Mouse (Mus musculus): ENCODE measurements around the gene Ace. TPM values are rescaled to one million over a fixed set of nuclear protein-coding genes. Genes with fewer than 3 reads are reported as not detected.

Gene Ace
- polyA plus RNA-seq, 1 experiment = 1.3 TPM

DNA sequence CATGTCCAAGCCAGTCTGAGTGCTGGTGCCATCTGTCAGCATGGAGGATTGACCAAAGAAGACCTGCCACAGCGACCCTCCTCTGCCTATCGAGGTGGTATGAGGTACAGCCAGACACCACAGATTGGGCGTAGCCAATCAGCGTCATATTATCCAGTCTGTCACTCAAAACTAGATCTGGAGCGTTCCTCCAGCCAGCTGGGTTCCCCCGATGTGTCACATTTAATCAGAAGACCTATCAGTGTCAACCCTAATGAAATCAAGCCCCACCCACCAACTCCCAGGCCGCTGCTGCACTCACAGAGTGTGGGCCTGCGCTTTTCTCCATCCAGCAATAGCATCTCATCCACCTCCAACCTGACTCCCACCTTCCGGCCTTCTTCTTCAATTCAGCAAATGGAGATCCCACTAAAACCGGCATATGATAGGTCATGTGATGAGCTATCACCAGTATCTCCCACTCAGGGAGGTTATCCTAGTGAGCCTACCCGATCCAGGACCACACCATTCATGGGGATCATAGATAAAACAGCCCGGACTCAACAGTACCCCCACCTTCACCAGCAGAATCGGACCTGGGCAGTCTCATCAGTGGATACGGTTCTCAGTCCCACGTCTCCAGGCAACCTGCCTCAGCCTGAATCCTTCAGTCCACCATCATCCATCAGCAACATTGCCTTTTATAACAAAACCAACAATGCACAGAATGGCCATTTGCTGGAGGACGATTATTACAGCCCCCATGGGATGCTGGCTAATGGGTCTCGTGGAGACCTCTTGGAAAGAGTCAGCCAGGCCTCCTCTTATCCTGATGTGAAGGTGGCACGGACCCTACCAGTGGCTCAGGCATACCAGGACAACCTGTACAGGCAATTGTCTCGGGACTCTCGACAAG is 44.7 kb upstream of the Ace start:
- no peak for TF ChIP-seq TCF3 (IDR thresholded peaks at IDR 0.05; ENCODE audit: insufficient read length, low read depth)
- no peak for TF ChIP-seq POLR2AphosphoS2 (IDR thresholded peaks at IDR 0.05; ENCODE audit: insufficient read length, low read depth)
- no peak for TF ChIP-seq REST (IDR thresholded peaks at IDR 0.05; ENCODE audit: insufficient read depth, insufficient read length)
- TF ChIP-seq MYOG (IDR thresholded peaks at IDR 0.05; ENCODE audit: control insufficient read depth in 1 of 3, insufficient read depth in 1 of 3, insufficient read length in 2 of 3, low read depth in 2 of 3) = no peak
- TF ChIP-seq MAX (IDR thresholded peaks at IDR 0.05; ENCODE audit: low read depth) = no peak
- TF ChIP-seq SRF (IDR thresholded peaks at IDR 0.05; ENCODE audit: control insufficient read depth, insufficient read length, low read depth) = no peak
- no peak for TF ChIP-seq CEBPB (IDR thresholded peaks at IDR 0.05; ENCODE audit: insufficient read depth, poor library complexity, severe bottlenecking)
- no peak for TF ChIP-seq MYOD1 (IDR thresholded peaks at IDR 0.05; ENCODE audit: control insufficient read depth in 1 of 3, insufficient read length in 2 of 3, low read depth in 2 of 3)
- no peak for TF ChIP-seq E2F4 (IDR thresholded peaks at IDR 0.05; ENCODE audit: insufficient read depth)
- TF ChIP-seq USF1 (IDR thresholded peaks at IDR 0.05; ENCODE audit: low read depth) = no peak
- H3K4me3 ChIP-seq = no peak overlapping the region
- peaks cover 19% of the 10 kb centered on the region for H3K36me3 ChIP-seq (ENCODE audit: control insufficient read depth, insufficient read depth)
- H3ac ChIP-seq (ENCODE audit: control insufficient read depth, insufficient read length) = no peak overlapping the region
- no peak overlapping the region for H3K4me2 ChIP-seq (ENCODE audit: low read depth)
- no peaks in the 10 kb centered on the region for H3K79me2 ChIP-seq (ENCODE audit: control insufficient read depth, insufficient read depth)
- no peaks in the 10 kb centered on the region for H3K27me3 ChIP-seq (ENCODE audit: control insufficient read depth, insufficient read depth, insufficient read length)

DNA sequence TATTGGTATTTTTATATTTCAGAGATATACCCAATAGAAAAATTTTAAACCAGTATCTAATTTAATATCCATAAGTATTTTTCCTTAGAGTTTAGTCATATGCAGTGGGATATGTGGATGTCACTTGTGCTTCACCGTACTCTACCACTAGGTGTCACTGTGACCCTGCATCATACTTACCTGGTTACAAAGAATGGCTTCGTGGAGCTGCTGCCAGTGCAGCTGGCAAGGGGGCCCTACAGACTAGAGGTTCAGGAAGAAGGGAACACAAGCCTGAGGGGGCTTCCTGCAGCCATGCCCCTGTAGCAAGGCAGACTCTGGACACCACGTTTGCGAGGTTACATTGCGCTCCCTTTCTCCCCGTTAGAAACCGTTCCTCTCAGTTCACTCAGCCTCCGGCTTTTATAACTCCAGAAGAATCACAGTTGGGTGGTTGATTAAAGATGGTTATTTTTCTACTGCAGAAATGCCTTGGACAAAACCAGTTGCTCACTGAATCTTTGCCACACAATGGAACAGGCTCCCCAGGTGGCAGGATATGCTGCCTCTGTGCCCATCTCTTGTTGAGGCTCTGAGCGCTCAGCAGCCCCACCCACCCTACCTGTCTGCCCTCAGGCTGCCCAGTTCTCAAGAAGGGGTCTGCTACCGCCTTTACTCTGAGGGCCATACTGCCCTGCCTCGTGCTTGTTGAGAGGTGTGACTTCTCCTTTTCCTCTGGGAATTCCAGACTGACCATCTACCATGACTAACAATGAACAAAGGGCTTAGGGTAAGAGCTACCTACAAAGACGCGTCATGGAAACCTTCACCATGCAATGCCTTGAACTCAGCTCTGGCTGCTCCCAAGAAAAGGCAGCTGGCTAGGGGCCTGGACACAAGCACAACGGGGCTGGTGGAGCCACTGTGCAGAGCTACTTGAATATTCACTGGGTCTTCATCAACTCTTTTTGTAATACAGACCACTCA is 40.4 kb upstream of the Ace start:
- H3K4me3 ChIP-seq = no peak overlapping the region
- no peaks in the 10 kb centered on the region for H3K79me2 ChIP-seq (ENCODE audit: control insufficient read depth, insufficient read depth)
- H3K27me3 ChIP-seq (ENCODE audit: control insufficient read depth, insufficient read depth, insufficient read length) = no peaks in the 10 kb centered on the region
- H3ac ChIP-seq (ENCODE audit: control insufficient read depth, insufficient read length) = no peak overlapping the region
- peaks cover 7% of the 10 kb centered on the region for H3K36me3 ChIP-seq (ENCODE audit: control insufficient read depth, insufficient read depth)
- TF ChIP-seq POLR2AphosphoS2 (IDR thresholded peaks at IDR 0.05; ENCODE audit: insufficient read length, low read depth) = peak; percentile 26
- no peak for TF ChIP-seq SRF (IDR thresholded peaks at IDR 0.05; ENCODE audit: control insufficient read depth, insufficient read length, low read depth)
- H3K4me2 ChIP-seq (ENCODE audit: low read depth) = no peak overlapping the region

DNA sequence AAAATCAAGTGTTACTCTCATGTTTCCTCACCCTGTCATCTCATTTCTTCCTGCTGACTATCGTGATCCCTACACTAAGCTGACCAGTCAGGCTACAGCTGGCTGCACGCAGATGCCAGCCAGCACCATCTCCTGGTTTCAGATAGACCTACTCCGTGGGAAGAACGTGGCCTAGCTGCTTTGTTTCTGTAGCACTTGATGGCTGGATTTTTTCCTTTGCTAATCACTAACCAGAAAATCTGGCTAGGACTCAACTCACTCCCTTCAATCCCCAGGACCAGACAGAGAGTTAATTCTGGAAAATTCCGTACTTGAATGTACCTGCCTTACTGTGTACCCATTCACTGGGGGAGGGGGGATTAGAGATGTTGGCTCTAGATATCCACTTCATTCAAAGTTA is 39.6 kb upstream of the Ace start:
- TF ChIP-seq POLR2AphosphoS2 (IDR thresholded peaks at IDR 0.05; ENCODE audit: insufficient read length, low read depth) (peak; percentile 16), TCF3 (IDR thresholded peaks at IDR 0.05; ENCODE audit: insufficient read length, low read depth) (no peak), POLR2A (IDR thresholded peaks at IDR 0.05; ENCODE audit: insufficient read length, low read depth) (no peak)
- no peaks in the 10 kb centered on the region for H3K27me3 ChIP-seq (ENCODE audit: control insufficient read depth, insufficient read depth, insufficient read length)

GRCm38 (mm10) chr11:105931380-105931779 is 36.4 kb upstream of the Ace start:
- H3K79me2 ChIP-seq (ENCODE audit: control insufficient read depth, insufficient read depth) = no peaks in the 10 kb centered on the region
- no peak overlapping the region for H3K4me3 ChIP-seq
- H3K27me3 ChIP-seq (ENCODE audit: control insufficient read depth, insufficient read depth, insufficient read length) = no peaks in the 10 kb centered on the region
- no peak overlapping the region for H3K4me2 ChIP-seq (ENCODE audit: low read depth)
- TF ChIP-seq TCF3 (IDR thresholded peaks at IDR 0.05; ENCODE audit: insufficient read length, low read depth) = no peak
- H3K36me3 ChIP-seq (ENCODE audit: control insufficient read depth, insufficient read depth) = no peaks in the 10 kb centered on the region
- H3ac ChIP-seq (ENCODE audit: control insufficient read depth, insufficient read length) = no peak overlapping the region

More for the DNA sequence above, 39.6 kb upstream of the Ace start:
- Histone ChIP-seq H3K4me2 (ENCODE audit: low read depth) (no peak overlapping the region), H3ac (ENCODE audit: control insufficient read depth, insufficient read length) (no peak overlapping the region), H3K4me3 (no peak overlapping the region), H3K36me3 (ENCODE audit: control insufficient read depth, insufficient read depth) (no peaks in the 10 kb centered on the region), H3K79me2 (ENCODE audit: control insufficient read depth, insufficient read depth) (no peaks in the 10 kb centered on the region)

GRCm38 (mm10) chr11:105933746-105934145 is 34.0 kb upstream of the Ace start:
- Histone ChIP-seq H3K27me3 (ENCODE audit: control insufficient read depth, insufficient read depth, insufficient read length) (no peaks in the 10 kb centered on the region), H3K36me3 (ENCODE audit: control insufficient read depth, insufficient read depth) (no peaks in the 10 kb centered on the region), H3K4me3 (no peak overlapping the region), H3K4me2 (ENCODE audit: low read depth) (no peak overlapping the region), H3ac (ENCODE audit: control insufficient read depth, insufficient read length) (no peak overlapping the region), H3K79me2 (ENCODE audit: control insufficient read depth, insufficient read depth) (no peaks in the 10 kb centered on the region)
- no peak for TF ChIP-seq MYOD1 (IDR thresholded peaks at IDR 0.05; ENCODE audit: control insufficient read depth in 1 of 3, insufficient read length in 2 of 3, low read depth in 2 of 3)
- no peak for TF ChIP-seq POLR2AphosphoS2 (IDR thresholded peaks at IDR 0.05; ENCODE audit: insufficient read length, low read depth)
- no peak for TF ChIP-seq MAX (IDR thresholded peaks at IDR 0.05; ENCODE audit: low read depth)
- TF ChIP-seq REST (IDR thresholded peaks at IDR 0.05; ENCODE audit: insufficient read depth, insufficient read length) = no peak
- TF ChIP-seq TCF12 (IDR thresholded peaks at IDR 0.05; ENCODE audit: insufficient read depth, poor library complexity, severe bottlenecking) = no peak
- no peak for TF ChIP-seq TCF3 (IDR thresholded peaks at IDR 0.05; ENCODE audit: insufficient read length, low read depth)
- TF ChIP-seq SRF (IDR thresholded peaks at IDR 0.05; ENCODE audit: control insufficient read depth, insufficient read length, low read depth) = no peak
- TF ChIP-seq POLR2A (IDR thresholded peaks at IDR 0.05; ENCODE audit: insufficient read length, low read depth) = no peak
- TF ChIP-seq USF1 (IDR thresholded peaks at IDR 0.05; ENCODE audit: low read depth) = no peak
- TF ChIP-seq E2F4 (IDR thresholded peaks at IDR 0.05; ENCODE audit: insufficient read depth) = no peak
- no peak for TF ChIP-seq CEBPB (IDR thresholded peaks at IDR 0.05; ENCODE audit: insufficient read depth, poor library complexity, severe bottlenecking)
- no peak for TF ChIP-seq MYOG (IDR thresholded peaks at IDR 0.05; ENCODE audit: control insufficient read depth in 1 of 3, insufficient read depth in 1 of 3, insufficient read length in 2 of 3, low read depth in 2 of 3)
